Mouse (Mus musculus): ENCODE results near the gene Tmod1. TPM values are rescaled to one million over a fixed set of nuclear protein-coding genes. Genes with fewer than 3 reads are reported as not detected.

Gene Tmod1
- polyA plus RNA-seq, 1 experiment from 2014 or later, result 0.80 TPM

DNA sequence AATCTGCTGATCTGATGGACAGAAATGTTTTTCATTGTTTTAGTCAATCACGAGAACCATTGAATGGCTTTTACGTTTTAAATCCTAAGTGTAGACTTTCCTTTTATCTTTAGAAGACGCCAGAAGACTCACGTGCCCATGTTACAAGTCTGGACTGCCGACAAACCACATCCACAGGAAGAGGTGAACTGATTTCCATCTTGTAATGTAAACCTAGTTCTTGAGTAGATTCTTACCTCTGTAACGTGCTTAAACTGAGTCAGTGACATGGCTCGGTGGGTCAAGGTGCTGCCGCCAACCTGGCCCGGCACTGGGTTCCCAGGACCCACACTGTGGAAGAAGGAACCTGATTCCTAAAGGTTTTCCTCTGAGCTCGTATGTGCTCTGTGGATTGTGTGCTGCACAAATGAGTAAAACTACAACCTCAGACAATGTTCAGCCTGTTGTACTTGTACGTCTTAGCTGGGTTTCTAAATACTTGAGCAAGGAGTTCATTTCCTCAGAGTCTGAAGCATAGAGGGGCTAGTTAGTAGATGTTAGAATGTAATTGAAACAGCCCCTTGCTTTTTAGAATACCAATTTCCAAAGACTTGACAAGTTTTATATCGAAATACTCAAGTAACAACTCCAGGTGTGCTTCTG lies 113.3 kb downstream of the Tmod1 start:
- WGBS, result 94% methylated on average over 12 of the region's 12 CpGs

DNA sequence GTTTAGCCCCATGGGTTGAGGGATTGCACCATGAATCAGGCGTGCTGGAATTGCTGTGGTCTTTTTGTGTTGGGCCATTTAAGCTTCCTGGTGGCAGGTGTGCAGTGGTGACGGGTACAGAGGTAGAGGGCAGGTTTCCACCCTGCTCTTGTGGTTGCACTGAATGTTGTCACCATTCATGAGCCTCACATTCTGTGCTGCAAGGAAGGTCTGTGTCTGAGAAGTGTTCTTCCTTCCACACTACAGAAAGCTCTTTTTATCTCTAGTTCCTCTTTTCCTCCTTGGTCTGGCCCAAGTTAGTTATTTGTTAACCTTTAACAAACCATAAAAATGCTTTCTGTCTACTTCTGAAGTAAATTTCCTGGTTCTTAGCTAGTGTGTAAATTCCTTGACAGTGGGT lies 125.3 kb downstream of the Tmod1 start:
- Histone ChIP-seq H3K9me3 (replicated peaks; ENCODE audit: control insufficient read depth, low read length) (no peaks in the 10 kb centered on the region), H3K4me1 (ENCODE audit: control insufficient read depth, insufficient read depth, low read length) (no peaks in the 10 kb centered on the region), H3K27ac (ENCODE audit: low read depth, low read length) (no peak overlapping the region), H3K36me3 (ENCODE audit: control insufficient read depth, insufficient read depth, low read length) (peaks cover 93% of the 10 kb centered on the region), H3K27me3 (replicated peaks; ENCODE audit: control insufficient read depth, insufficient read depth, low read length) (no peaks in the 10 kb centered on the region), H3K9ac (ENCODE audit: low read length) (no peak overlapping the region), H3K4me2 (ENCODE audit: low read length) (no peak overlapping the region), H3K4me3 (ENCODE audit: low read depth, low read length) (no peak overlapping the region)
- DNase-seq (ENCODE audit: low spot score) (no peak), ATAC-seq (no peak)
- 73% methylated on average over 2 of the region's 2 CpGs for WGBS

More for the DNA sequence above, 113.3 kb downstream of the Tmod1 start:
- no peaks in the 10 kb centered on the region for H3K9me3 ChIP-seq (replicated peaks; ENCODE audit: control insufficient read depth, low read length)
- H3K4me3 ChIP-seq (ENCODE audit: low read depth, low read length), result no peak overlapping the region
- no peaks in the 10 kb centered on the region for H3K4me1 ChIP-seq (ENCODE audit: control insufficient read depth, insufficient read depth, low read length)
- H3K9ac ChIP-seq (ENCODE audit: low read length), result no peak overlapping the region
- ATAC-seq, result no peak
- no peaks in the 10 kb centered on the region for H3K27me3 ChIP-seq (replicated peaks; ENCODE audit: control insufficient read depth, insufficient read depth, low read length)
- no peak overlapping the region for H3K27ac ChIP-seq (ENCODE audit: low read depth, low read length)
- no peak overlapping the region for H3K4me2 ChIP-seq (ENCODE audit: low read length)
- peaks cover 89% of the 10 kb centered on the region for H3K36me3 ChIP-seq (ENCODE audit: control insufficient read depth, insufficient read depth, low read length)
- DNase-seq (ENCODE audit: low spot score), result no peak

Other genes starting within 250 kb of the Tmod1 start
- gene Aldh1b1, start 239.9 kb upstream of the Tmod1 start, polyA plus RNA-seq (2014; fragmentation: Nextera tagmentation; extraction: Ambion mirVana), result 14.0 and 16.4 TPM in 2 replicates
- 202 and 210 TPM in 2 replicates for gene Igfbpl1, start 212.0 kb upstream of the Tmod1 start, polyA plus RNA-seq (2014; fragmentation: Nextera tagmentation; extraction: Ambion mirVana)
- gene Stra6l, start 190.3 kb upstream of the Tmod1 start, polyA plus RNA-seq (2014; fragmentation: Nextera tagmentation; extraction: Ambion mirVana), result 1.0 and 1.2 TPM in 2 replicates
- 0.07 and 0.10 TPM in 2 replicates for gene Ccdc180, start 148.6 kb upstream of the Tmod1 start, polyA plus RNA-seq (2014; fragmentation: Nextera tagmentation; extraction: Ambion mirVana)
- gene Tdrd7, start 73.6 kb upstream of the Tmod1 start, polyA plus RNA-seq (2014; fragmentation: Nextera tagmentation; extraction: Ambion mirVana), result 15.0 and 18.7 TPM in 2 replicates
- gene Ncbp1, start 99.7 kb downstream of the Tmod1 start, polyA plus RNA-seq (2014; fragmentation: Nextera tagmentation; extraction: Ambion mirVana), result 114 and 118 TPM in 2 replicates
- 18.3 TPM in 2 replicates for gene Tstd2, start 99.8 kb downstream of the Tmod1 start, polyA plus RNA-seq (2014; fragmentation: Nextera tagmentation; extraction: Ambion mirVana)
- 32.1 and 34.0 TPM in 2 replicates for gene Xpa, start 157.4 kb downstream of the Tmod1 start, polyA plus RNA-seq (2014; fragmentation: Nextera tagmentation; extraction: Ambion mirVana)

All from forebrain, embryonic 14.5 days (tissue).